Mouse (Mus musculus): ENCODE measurements around the gene Gstk1.

The Gstk1 gene

DNA sequence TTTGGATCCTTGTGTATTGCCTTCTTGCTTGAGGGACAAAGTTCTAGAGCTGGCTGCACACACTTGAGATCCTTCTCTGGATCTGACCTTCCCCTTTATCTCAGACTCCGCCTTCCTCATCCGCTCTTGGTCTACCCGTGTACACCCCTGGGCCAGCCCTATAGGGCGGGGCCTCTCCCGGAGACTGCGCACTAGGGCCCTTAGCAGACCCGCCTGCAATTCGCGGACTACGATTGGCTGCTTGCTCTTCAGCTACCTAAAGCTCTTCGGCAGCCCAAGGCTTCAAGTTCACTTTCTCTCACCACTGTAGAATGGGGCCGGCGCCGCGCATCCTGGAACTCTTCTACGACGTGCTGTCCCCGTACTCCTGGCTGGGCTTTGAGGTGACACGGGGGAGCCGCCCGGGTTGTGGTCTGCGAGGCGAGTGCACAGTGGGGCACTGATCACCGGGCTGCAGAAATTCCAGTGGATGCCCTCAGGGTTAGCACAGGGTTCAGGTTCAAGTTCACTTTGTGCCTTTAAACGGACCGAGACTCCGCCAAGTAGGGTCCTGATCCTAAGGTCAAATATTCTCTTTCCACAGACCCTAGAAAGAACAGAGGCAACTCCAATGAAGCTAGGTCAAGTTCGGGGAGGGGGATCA is at the start of gene Gstk1:
Gene Gstk1, plus strand, starts transcription at position 225 of the 643 bp plus-strand sequence.
- ChIA-PET CTCF (interaction anchor here in 2 of 4 experiments (0.6 to 1.3 kb wide), 5 partner anchors 13 to 1061 kb away, joined by 3 read pairs; partner anchors contain the start of gene Casp2 (in 1 of the 2)), POLR2A (interaction anchor here in 2 of 4 experiments (0.7 to 1.6 kb wide), 4 partner anchors 10 to 79 kb away, joined by 3 to 7 read pairs (median 4); partner anchors contain the start of gene Casp2 (in 2 of the 2))

DNA sequence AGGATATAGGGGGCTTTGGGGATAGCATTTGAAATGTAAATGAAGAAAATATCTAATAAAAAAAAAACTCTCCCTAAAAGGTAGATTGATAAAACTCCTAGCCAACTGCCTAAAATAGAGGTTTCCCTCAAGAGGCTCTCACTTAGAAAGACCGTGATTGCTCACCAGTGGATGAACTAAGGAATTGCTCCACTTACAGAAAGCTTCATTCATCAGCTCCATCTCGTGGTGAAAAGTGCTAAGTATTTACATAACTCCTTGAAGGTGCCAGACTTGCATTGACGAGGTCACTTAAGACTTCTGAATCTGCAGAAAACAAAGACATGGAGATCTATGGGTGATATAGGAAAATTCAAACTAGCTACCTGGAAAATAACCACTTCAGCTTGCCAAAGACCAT is 48.0 kb upstream of the Gstk1 start:
- POLR2A ChIA-PET, result no interaction called here
- CTCF ChIA-PET, result no interaction called here

DNA sequence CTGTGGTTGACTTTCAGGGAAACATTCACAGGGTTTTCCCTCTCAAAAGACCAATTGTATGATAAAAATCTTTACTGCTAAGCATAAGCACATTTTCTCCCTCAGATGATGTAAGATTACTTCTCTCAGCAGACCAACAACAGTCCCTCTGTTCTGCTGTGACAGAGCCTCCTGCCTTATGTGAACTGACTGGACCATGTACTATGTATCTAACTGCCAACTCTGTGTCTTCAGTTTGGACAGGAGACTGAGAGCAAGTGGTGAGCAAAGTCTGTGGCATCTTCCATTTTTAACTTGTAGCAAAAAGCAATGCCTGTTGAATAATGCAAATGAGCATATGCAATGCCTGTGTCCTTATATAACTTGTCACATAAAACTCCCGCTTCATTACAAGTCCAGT is 46.2 kb upstream of the Gstk1 start:
- CTCF ChIA-PET, result no interaction called here
- POLR2A ChIA-PET, result no interaction called here

DNA sequence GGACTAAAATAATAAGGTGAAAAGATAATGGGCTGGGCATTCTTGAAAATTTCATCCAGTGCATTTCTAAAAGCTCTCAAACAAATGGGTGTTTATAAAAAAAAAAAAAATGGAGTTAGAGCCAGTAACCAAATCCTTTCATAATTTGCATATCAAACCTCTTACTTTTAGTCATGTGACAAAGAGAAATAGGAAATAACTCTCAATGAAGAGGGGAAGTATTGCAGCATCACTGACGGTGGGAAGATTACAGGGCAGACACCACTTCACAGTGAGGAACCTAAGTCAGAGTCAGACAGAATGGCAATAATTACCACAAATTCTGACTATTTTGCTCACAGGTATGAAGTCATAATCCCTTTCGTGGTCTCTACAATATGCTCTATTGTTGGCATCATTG is 30.7 kb upstream of the Gstk1 start, which contains the start of gene Tas2r144:
Gene Tas2r144, plus strand, starts transcription at position 301 of the 400 bp plus-strand sequence.
- POLR2A ChIA-PET, result interaction anchor here in 1 of 4 experiments (0.6 kb wide), 1 partner anchor 17 kb away, joined by 3 read pairs; no protein-coding TSS in a partner anchor
- CTCF ChIA-PET, result interaction anchor here in 1 of 4 experiments (0.7 kb wide), 1 partner anchor 244 kb away, joined by 3 read pairs; no protein-coding TSS in a partner anchor

DNA sequence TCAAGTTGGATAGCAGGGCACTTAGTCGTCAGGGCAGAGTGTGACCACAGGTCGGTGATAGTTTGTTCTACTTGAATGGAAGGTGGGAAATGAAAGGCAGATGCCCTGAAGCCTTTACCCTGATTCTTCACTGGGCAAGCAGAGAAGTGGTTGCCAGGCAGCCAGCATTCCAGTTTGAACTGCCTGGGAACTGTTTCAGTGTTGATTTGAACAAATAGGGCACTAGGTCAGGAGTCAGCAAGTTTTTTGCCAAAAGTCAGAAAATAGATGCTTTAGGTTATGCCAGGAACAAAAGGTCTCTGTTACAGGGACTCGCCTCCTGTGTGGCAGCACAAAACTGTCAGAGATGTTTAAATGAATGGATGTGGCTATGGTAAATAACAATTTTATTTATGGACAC is 23.4 kb upstream of the Gstk1 start:
- ChIA-PET CTCF (no interaction called here), POLR2A (no interaction called here)

DNA sequence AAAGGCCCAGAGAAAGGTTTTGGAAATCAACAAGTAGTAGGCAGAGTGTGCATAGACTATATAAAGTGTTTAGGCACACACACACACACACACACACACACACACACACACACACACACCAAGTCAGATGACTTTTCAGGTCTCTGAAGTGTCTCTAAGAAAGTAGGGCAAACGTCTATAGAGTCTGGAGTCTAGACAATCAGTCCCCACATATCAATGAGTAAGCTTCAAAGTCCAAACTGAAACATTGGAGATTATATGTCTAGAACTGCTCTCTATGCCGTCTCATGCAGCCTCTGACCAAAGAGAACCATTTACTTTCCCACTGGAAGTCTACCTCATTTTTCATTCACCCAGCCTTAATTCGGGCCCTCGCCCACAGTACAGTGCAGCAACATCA is 20.7 kb upstream of the Gstk1 start:
- CTCF ChIA-PET, result interaction anchor here in 1 of 4 experiments (0.7 kb wide), 1 partner anchor 39 kb away, joined by 3 read pairs; no protein-coding TSS in a partner anchor
- POLR2A ChIA-PET, result no interaction called here

DNA sequence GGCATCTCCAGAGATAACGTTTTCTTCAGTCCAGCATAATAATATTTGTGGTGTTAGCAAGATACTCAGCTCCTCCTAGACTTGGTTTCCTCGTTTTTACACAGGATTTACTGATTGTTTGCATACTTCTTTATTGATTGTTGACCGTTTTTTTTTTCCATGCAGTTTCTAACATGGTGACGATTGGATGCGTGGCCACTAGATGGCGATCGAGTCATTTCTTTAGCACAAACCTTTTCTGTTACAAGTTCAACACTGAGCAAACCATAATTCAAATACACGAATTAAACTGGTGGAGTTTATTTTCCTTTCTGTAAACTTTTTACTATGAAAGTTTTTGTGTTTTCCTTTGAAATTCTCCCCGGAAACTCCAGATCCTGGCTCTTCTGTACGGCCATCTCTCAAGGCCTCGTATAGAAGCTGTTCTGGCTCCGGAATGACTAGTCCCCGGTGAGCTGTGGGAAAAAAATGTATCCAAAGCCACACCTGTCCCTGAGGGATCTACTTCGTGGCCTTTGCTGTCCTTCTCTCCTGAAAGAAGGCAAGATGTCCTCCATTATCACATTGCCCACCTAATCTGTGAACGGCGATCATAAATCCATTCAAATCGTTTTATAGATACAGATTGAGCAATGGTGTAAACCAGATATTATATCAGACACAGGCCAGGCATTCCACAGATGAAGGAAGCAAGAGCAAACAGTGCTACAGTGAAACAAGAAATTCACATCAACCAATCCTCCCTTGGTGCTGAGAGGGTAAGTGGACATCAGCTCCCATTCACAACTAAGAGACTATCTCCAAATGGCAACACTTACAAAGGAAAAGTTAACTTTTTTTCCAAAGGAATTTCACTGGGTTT is 18.3 kb upstream of the Gstk1 start:
- POLR2A ChIA-PET, result no interaction called here
- CTCF ChIA-PET, result interaction anchor here (0.6 to 1.8 kb wide), 20 partner anchors 19 to 1109 kb away, joined by 3 to 14 read pairs (median 4); partner anchors contain the start of genes Casp2 (in 3 of the 4), Fam131b (in 2 of the 4) and Tcaf2 (in 1 of the 4)

DNA sequence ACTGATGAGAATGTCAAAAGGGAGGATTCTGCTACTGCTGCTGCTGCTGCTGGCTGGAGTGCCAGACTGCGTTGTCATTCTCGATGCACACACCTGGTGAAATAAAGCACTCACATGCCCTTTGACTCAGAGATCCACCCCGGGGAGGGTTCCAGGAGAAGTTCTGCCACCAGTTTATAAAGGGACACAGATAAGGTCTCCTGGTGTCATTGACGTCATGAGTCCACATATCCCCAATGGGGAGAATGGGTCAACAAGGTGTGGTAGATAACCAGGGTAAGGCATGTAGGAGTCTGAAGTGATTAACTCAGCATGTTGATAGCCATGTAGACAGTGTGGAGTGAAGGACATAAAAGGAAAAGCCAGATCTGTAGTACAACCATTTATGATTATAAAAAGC is 16.1 kb upstream of the Gstk1 start:
- CTCF ChIA-PET, result interaction anchor here in 1 of 4 experiments (0.7 kb wide), 1 partner anchor 201 kb away, joined by 3 read pairs; no protein-coding TSS in a partner anchor
- POLR2A ChIA-PET, result interaction anchor here in 1 of 4 experiments (0.6 kb wide), 1 partner anchor 630 kb away, joined by 4 read pairs; no protein-coding TSS in a partner anchor

DNA sequence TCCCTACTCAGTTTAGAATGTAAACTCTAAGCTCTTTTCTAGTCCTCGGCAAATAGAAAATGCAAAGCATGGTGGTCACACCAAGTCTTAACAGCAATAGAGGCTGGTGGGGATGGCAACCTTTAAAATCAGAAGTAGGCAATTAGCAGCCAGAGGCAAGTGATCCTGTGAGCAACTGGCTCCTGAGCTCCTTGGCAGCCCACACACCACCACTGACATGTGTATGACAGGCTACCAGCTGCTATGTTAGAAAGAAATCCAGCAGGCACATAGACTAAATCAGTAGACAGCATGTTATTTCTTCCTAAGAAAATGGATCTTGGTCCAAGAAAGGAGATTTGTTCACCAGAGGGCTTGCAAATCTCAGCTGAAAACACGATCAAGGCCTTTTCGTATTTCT is 14.5 kb upstream of the Gstk1 start:
- ChIA-PET CTCF (no interaction called here), POLR2A (interaction anchor here in 1 of 4 experiments (1.2 kb wide), 1 partner anchor 452 kb away, joined by 3 read pairs; no protein-coding TSS in a partner anchor)

DNA sequence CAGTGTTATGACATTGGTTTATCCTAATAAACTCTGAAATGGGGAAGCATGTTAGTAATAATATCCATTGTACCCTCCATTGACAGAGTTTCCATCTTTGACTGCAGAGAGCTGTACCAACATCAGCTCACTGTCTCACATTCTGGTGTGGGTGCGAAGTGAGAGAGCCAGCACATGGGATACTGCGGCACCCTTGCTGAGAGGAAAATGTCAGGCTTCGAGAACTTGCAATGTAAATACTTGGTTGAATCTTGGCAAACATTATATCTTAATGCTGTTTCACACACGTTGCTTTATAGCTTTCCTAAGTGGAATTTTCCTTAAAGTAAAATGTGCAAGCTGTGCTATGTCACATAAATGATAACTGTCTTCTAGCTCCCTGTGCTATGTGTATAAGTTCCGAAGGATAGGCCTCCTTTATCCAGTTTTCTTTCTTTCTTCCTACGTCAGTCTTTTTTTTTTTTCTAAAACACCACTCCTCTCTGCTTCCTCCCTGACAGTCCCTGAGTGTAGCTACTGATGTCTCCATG is 8.4 kb upstream of the Gstk1 start:
- POLR2A ChIA-PET, result no interaction called here
- CTCF ChIA-PET, result no interaction called here

DNA sequence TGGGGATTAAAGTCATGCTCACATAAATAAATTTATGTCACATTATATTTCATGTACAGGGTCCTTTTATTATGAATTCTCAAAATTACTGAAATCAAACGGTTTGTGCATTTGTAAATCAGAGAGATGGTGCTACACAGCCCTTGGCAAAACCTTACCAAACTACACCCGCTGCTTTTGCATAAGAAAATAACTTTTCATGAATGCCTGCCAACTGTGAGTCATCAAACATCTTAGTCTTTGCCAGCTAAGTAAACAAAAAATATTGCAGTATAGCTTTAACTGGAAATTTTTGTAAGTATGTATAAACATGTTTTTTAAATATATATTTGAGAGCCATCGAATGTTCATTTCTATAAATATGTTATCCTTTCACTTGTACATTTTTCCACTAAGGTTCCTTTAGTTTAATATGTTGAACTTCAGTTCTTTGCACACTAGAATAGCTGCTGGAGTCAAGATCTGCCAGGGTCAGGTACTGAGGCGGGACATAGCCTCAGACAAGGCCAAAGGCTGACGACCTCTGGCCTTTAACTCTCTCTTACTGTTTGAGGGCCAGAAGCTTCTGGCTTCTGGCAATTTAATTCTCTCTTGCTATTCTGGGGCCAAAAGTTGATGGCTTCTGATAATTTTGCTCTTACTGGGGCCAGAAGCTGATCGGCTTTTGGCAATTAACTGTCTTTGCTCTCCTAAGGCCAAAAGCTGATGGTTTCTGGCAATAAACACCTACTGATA is 4.3 kb upstream of the Gstk1 start:
- POLR2A ChIA-PET, result no interaction called here
- CTCF ChIA-PET, result no interaction called here

DNA sequence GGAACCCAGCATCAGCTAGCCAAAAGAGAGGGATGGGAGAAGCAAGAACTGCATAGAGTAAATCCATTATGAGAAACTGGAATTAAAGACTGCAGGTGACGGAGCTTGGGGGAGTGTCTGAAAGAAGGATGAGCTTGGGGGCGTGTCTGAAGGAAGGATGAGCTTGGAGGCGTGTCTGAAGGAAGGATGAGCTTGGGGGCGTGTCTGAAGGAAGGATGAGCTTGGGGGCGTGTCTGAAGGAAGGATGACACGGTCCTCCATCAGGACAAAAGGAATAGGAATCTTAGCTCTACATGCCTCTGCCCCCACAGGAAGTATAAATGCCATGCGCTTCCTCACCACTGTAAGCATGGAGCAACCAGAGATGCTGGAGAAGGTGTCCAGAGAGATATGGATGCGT is 1.4 kb downstream of the Gstk1 start:
- CTCF ChIA-PET, result interaction anchor here in 3 of 4 experiments (0.6 to 1.5 kb wide), 4 partner anchors 9 to 76 kb away, joined by 3 to 18 read pairs (median 4); no protein-coding TSS in a partner anchor
- POLR2A ChIA-PET, result interaction anchor here in 2 of 4 experiments (0.7 to 1.1 kb wide), 3 partner anchors 16 to 110 kb away, joined by 3 read pairs; no protein-coding TSS in a partner anchor

DNA sequence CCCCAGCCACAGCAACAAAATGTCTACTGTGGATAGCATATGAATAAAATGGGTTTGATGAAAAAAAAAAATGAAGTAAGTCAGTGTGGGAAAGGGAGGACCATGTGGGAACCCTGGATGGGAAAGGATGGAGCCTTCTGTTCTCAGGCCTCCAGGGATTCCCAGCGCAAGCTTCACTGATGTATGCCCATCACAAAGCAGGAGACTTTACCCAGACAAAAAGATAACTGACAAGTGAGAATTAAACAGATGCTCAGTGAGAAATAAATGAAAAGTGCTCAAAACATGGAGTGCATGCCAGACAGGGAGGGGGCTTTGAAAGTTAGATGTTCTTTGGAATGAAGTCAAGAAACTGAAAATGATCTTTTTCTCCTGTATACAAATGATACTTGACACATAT is 2.2 kb downstream of the Gstk1 start:
- ChIA-PET CTCF (interaction anchor here in 1 of 4 experiments (1.5 kb wide), 1 partner anchor 8 kb away, joined by 3 read pairs; no protein-coding TSS in a partner anchor), POLR2A (no interaction called here)

DNA sequence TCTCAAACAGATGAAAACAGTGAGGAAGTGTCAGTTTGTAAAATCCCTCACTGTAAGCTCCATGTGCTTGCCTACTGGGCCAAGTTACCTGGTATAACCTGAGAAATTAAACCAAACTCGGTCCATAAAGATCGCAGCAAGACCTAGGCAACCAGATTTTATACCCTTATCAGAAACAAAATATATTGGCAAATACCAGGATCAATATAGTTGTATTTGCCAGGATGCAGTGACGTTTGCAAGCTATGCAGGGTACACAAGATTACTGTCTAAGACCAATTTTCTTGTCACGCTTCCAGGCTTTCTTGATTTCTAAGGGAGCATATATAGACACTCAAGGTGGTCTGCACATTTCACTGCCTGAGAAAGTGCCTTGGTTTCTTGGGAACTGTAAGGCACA is 6.1 kb downstream of the Gstk1 start:
- ChIA-PET CTCF (interaction anchor here in 1 of 4 experiments (0.7 kb wide), 1 partner anchor 83 kb away, joined by 5 read pairs; no protein-coding TSS in a partner anchor), POLR2A (interaction anchor here in 1 of 4 experiments (0.7 kb wide), 1 partner anchor 47 kb away, joined by 5 read pairs; no protein-coding TSS in a partner anchor)

DNA sequence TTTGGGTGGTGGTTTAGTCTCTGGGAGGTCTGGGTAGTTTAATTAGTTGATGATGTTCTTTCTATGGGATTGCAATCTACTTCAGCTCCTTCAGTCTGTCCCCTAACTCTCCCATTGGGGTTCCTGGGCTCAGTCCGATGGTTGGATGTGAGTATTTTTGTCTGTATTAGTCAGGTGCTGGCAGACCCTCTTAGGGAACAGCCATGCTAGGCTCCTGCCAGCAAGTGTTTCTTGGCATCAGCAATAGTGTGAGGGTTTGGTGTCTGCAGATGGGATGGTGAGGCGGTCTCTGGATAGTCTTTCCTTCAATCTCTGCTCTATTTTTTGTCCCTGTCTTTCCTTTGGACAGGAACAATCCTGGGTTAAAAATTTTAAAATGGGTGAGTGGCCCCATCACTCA is 7.4 kb downstream of the Gstk1 start:
- ChIA-PET CTCF (no interaction called here), POLR2A (no interaction called here)

DNA sequence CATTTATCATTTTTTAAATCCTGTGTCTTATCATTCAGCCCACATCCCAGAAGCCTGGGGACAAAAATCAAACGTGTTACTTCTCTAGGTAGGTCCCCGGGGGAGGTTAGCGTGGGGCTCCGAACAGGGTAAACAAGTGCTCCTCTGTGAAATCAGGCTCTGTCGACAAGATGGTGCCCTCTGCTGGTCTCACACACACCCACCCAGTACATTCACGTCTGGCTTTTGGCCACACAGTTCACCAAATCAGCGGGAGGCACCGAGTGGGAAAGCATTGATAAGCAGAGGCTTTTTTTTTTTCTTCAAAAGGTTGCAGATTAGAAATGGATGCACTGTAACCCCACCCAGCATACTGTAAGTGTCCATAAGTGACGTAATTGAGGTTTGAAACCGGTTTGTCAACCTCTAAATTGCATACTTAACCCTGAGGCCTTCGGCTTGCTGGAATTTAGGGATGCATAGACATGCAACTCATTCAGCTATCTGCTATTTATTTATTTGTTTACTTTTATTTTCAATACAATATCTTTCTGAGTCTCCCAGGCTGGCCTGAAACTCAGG is 11.6 kb downstream of the Gstk1 start:
- ChIA-PET POLR2A (no interaction called here), CTCF (no interaction called here)

DNA sequence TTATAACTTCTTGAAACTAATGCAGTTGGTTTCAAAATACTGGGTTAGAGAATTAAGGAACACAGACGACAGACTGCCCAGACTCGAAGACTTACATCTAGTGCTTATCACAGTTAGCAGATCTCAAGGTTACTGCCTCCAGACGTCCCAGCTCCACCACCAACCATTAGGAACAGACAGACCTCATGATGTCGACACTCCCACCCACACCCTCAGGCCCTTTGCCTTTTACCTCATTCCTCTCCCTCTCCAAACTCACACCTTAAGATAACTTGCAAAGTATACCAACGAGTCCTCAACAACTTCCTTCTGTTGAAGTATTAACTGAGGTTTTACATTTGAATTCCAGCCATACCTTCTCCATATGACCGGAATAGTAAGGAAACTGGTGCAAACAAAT is 14.7 kb downstream of the Gstk1 start:
- POLR2A ChIA-PET, result no interaction called here
- CTCF ChIA-PET, result no interaction called here

DNA sequence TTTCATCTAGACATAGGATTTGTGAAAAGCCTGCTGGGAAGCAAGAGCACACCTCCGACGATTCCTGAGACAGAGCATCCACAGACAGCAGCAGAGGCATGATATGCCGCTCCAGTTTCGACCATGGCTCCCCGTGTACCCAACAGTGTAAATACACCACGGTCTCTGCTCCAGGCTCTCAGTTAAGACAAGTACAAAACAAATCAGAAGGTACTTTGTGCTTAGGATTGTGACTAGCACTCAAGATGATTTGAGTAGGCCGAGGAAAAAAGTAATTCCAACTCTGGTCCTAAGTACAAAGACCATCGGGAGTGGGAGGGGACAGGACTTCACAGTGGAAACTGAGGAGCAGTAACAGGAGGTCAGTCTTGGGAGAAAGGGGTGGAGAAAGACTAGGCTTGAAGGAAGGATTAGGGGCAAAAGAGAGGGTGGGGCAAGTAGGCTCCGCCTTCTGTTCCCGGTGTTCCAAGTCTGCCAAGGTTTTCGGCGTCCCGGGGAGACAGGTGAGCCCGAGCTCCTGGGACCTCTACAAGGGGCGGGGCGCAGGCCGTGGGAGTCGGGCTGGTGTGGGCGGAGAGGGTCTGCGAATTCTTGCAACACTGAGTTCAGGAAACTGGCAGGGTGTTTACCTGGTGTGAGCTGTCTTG is 15.9 kb downstream of the Gstk1 start, which contains the start of gene Tmem139:
Gene Tmem139, plus strand, starts transcription at position 447 of the 647 bp plus-strand sequence.
- CTCF ChIA-PET, result no interaction called here
- POLR2A ChIA-PET, result interaction anchor here in 1 of 4 experiments (0.6 kb wide), 1 partner anchor 9 kb away, joined by 3 read pairs; no protein-coding TSS in a partner anchor
